Mouse (Mus musculus): ENCODE results near the gene Cxcr5.

Cxcr5 gene

GRCm38 (mm10) chr9:44482112-44482511 is 79.6 kb downstream of the Cxcr5 start:
- no peak for DNase-seq (ENCODE audit: extremely low read depth, low read depth)

- peak; percentile 80 for DNase-seq (ENCODE audit: extremely low read depth, low read depth)
Observed at GRCm38 (mm10) chr9:44479628-44480428, 81.8 kb downstream of the Cxcr5 start.

GRCm38 (mm10) chr9:44478959-44479605 is 82.6 kb downstream of the Cxcr5 start:
- peak; percentile 26 for DNase-seq (ENCODE audit: extremely low read depth, low read depth)

- peak; percentile 61 for DNase-seq (ENCODE audit: extremely low read depth, low read depth)
Observed at GRCm38 (mm10) chr9:44478229-44478921, 83.3 kb downstream of the Cxcr5 start.

GRCm38 (mm10) chr9:44477339-44478228 is 84.1 kb downstream of the Cxcr5 start:
- peak; percentile 64 for DNase-seq (ENCODE audit: extremely low read depth, low read depth)

GRCm38 (mm10) chr9:44475936-44476335 is 85.7 kb downstream of the Cxcr5 start:
- DNase-seq (ENCODE audit: extremely low read depth, low read depth): no peak

- no peak for DNase-seq (ENCODE audit: extremely low read depth, low read depth)
Observed at GRCm38 (mm10) chr9:44474327-44474726, 87.3 kb downstream of the Cxcr5 start.

- no peak for DNase-seq (ENCODE audit: extremely low read depth, low read depth)
Observed at GRCm38 (mm10) chr9:44473184-44473583, 88.5 kb downstream of the Cxcr5 start.

GRCm38 (mm10) chr9:44468800-44469199 is 92.9 kb downstream of the Cxcr5 start:
- no peak for DNase-seq (ENCODE audit: extremely low read depth, low read depth)

- DNase-seq (ENCODE audit: extremely low read depth, low read depth): no peak
Observed at GRCm38 (mm10) chr9:44468224-44468623, 93.5 kb downstream of the Cxcr5 start.

GRCm38 (mm10) chr9:44461950-44462349 is 99.7 kb downstream of the Cxcr5 start:
- DNase-seq (ENCODE audit: extremely low read depth, low read depth): no peak
